Mouse (Mus musculus): ENCODE measurements around the gene Prss27. TPM values are rescaled to one million over a fixed set of nuclear protein-coding genes. Genes with fewer than 3 reads are reported as not detected.

The Prss27 gene
- polyA plus RNA-seq, 1 experiment from 2014 or later = 0.21 TPM

- Histone ChIP-seq H3K4me3 (no peak overlapping the region), H3K9me3 (no peaks in the 10 kb centered on the region), H3K9ac (no peak overlapping the region), H3K27me3 (no peaks in the 10 kb centered on the region), H3K27ac (replicated peaks) (no peak overlapping the region), H3K4me2 (no peak overlapping the region), H3K36me3 (no peaks in the 10 kb centered on the region), H3K4me1 (replicated peaks) (no peaks in the 10 kb centered on the region)
- no peak for ATAC-seq (ENCODE audit: low read depth)
- 53% methylated on average over 2 of the region's 2 CpGs for WGBS
These were observed 31.0 kb upstream of the Prss27 start for GRCm38 (mm10) chr17:24006930-24007329.

GRCm38 (mm10) chr17:24007391-24007790 lies 30.6 kb upstream of the Prss27 start:
- Histone ChIP-seq H3K4me2 (no peak overlapping the region), H3K36me3 (no peaks in the 10 kb centered on the region), H3K4me1 (replicated peaks) (no peaks in the 10 kb centered on the region), H3K9me3 (no peaks in the 10 kb centered on the region), H3K9ac (no peak overlapping the region), H3K27ac (replicated peaks) (no peak overlapping the region), H3K27me3 (no peaks in the 10 kb centered on the region), H3K4me3 (no peak overlapping the region)
- 76% methylated on average over 1 of the region's 1 CpGs for WGBS
- no peak for ATAC-seq (ENCODE audit: low read depth)

- Histone ChIP-seq H3K27me3 (no peaks in the 10 kb centered on the region), H3K36me3 (no peaks in the 10 kb centered on the region), H3K4me3 (no peak overlapping the region), H3K4me2 (no peak overlapping the region), H3K9ac (no peak overlapping the region), H3K27ac (replicated peaks) (no peak overlapping the region), H3K9me3 (no peaks in the 10 kb centered on the region), H3K4me1 (replicated peaks) (no peaks in the 10 kb centered on the region)
- WGBS = 82% methylated on average over 4 of the region's 4 CpGs
- ATAC-seq (ENCODE audit: low read depth) = no peak
These were observed 29.8 kb upstream of the Prss27 start for GRCm38 (mm10) chr17:24008105-24008504.

GRCm38 (mm10) chr17:24009617-24010016 lies 28.3 kb upstream of the Prss27 start:
- no peak for ATAC-seq (ENCODE audit: low read depth)
- no peaks in the 10 kb centered on the region for H3K4me1 ChIP-seq (replicated peaks)
- no peaks in the 10 kb centered on the region for H3K36me3 ChIP-seq
- H3K27me3 ChIP-seq = no peaks in the 10 kb centered on the region
- H3K9me3 ChIP-seq = no peaks in the 10 kb centered on the region
- H3K9ac ChIP-seq = no peak overlapping the region
- H3K27ac ChIP-seq (replicated peaks) = no peak overlapping the region
- H3K4me3 ChIP-seq = no peak overlapping the region
- H3K4me2 ChIP-seq = no peak overlapping the region
- 34% methylated on average over 5 of the region's 5 CpGs for WGBS

- Histone ChIP-seq H3K27me3 (no peaks in the 10 kb centered on the region; the same call in 1 of the 2 replicates), H3K9ac (no peak overlapping the region), H3K27ac (replicated peaks) (no peak overlapping the region), H3K4me1 (replicated peaks) (no peaks in the 10 kb centered on the region), H3K4me2 (no peak overlapping the region), H3K4me3 (no peak overlapping the region), H3K36me3 (no peaks in the 10 kb centered on the region), H3K9me3 (no peaks in the 10 kb centered on the region)
- ATAC-seq (ENCODE audit: low read depth) = no peak
- 79% methylated on average over 2 of the region's 2 CpGs for WGBS
These were observed 25.0 kb upstream of the Prss27 start for GRCm38 (mm10) chr17:24012921-24013320.

GRCm38 (mm10) chr17:24014433-24014965 lies 23.4 kb upstream of the Prss27 start:
- H3K4me1 ChIP-seq (replicated peaks) = no peaks in the 10 kb centered on the region
- H3K9me3 ChIP-seq = no peaks in the 10 kb centered on the region
- H3K36me3 ChIP-seq = no peaks in the 10 kb centered on the region
- no peak overlapping the region for H3K27ac ChIP-seq (replicated peaks)
- no peak overlapping the region for H3K4me2 ChIP-seq
- H3K4me3 ChIP-seq = no peak overlapping the region
- H3K9ac ChIP-seq = no peak overlapping the region
- WGBS = 84% methylated on average over 5 of the region's 5 CpGs
- no peak for ATAC-seq (ENCODE audit: low read depth)
- H3K27me3 ChIP-seq = no peaks in the 10 kb centered on the region; the same call in 1 of the 2 replicates

- Histone ChIP-seq H3K27me3 (peaks cover 5% of the 10 kb centered on the region; the same call in 1 of the 2 replicates), H3K4me3 (no peak overlapping the region), H3K4me2 (no peak overlapping the region), H3K9me3 (no peaks in the 10 kb centered on the region), H3K27ac (replicated peaks) (no peak overlapping the region), H3K9ac (no peak overlapping the region), H3K36me3 (no peaks in the 10 kb centered on the region), H3K4me1 (replicated peaks) (no peaks in the 10 kb centered on the region)
- 25% methylated on average over 14 of the region's 14 CpGs for WGBS
- no peak for ATAC-seq (ENCODE audit: low read depth)
These were observed 22.2 kb upstream of the Prss27 start for GRCm38 (mm10) chr17:24015727-24016126.

GRCm38 (mm10) chr17:24020696-24021095 lies 17.2 kb upstream of the Prss27 start:
- Histone ChIP-seq H3K4me3 (no peak overlapping the region), H3K9me3 (no peaks in the 10 kb centered on the region), H3K4me1 (replicated peaks) (no peaks in the 10 kb centered on the region), H3K4me2 (no peak overlapping the region), H3K36me3 (no peaks in the 10 kb centered on the region), H3K9ac (no peak overlapping the region), H3K27me3 (peaks cover 5% of the 10 kb centered on the region; the same call in 1 of the 2 replicates), H3K27ac (replicated peaks) (no peak overlapping the region)
- no peak for ATAC-seq (ENCODE audit: low read depth)
- WGBS = 78% methylated on average over 6 of the region's 6 CpGs

- Histone ChIP-seq H3K4me1 (replicated peaks) (no peaks in the 10 kb centered on the region), H3K27ac (replicated peaks) (no peak overlapping the region), H3K9me3 (no peaks in the 10 kb centered on the region), H3K9ac (no peak overlapping the region), H3K36me3 (no peaks in the 10 kb centered on the region), H3K27me3 (peaks cover 5% of the 10 kb centered on the region; the same call in 1 of the 2 replicates), H3K4me3 (no peak overlapping the region), H3K4me2 (no peak overlapping the region)
- 74% methylated on average over 5 of the region's 5 CpGs for WGBS
- ATAC-seq (ENCODE audit: low read depth) = no peak
These were observed 16.4 kb upstream of the Prss27 start for GRCm38 (mm10) chr17:24021375-24022199.

GRCm38 (mm10) chr17:24029477-24029876 lies 8.5 kb upstream of the Prss27 start:
- Histone ChIP-seq H3K4me3 (no peak overlapping the region), H3K36me3 (no peaks in the 10 kb centered on the region), H3K27ac (replicated peaks) (no peak overlapping the region), H3K9ac (no peak overlapping the region), H3K4me1 (replicated peaks) (no peaks in the 10 kb centered on the region), H3K9me3 (no peaks in the 10 kb centered on the region), H3K4me2 (no peak overlapping the region), H3K27me3 (0 out of 2 replicates have a peak, but pooled peaks cover 3% of the 10 kb centered on the region)
- ATAC-seq (ENCODE audit: low read depth) = no peak
- WGBS = 85% methylated on average over 7 of the region's 7 CpGs

- Histone ChIP-seq H3K27me3 (0 out of 2 replicates have a peak, but pooled peaks cover 3% of the 10 kb centered on the region), H3K9ac (no peak overlapping the region), H3K36me3 (no peaks in the 10 kb centered on the region), H3K27ac (replicated peaks) (no peak overlapping the region), H3K4me2 (no peak overlapping the region), H3K4me3 (no peak overlapping the region), H3K9me3 (no peaks in the 10 kb centered on the region), H3K4me1 (replicated peaks) (no peaks in the 10 kb centered on the region)
- no peak for ATAC-seq (ENCODE audit: low read depth)
- WGBS = 82% methylated on average over 15 of the region's 22 CpGs
These were observed 7.4 kb upstream of the Prss27 start for GRCm38 (mm10) chr17:24030551-24030950.

GRCm38 (mm10) chr17:24035087-24035486 lies 2.9 kb upstream of the Prss27 start:
- H3K9me3 ChIP-seq = no peaks in the 10 kb centered on the region
- no peak overlapping the region for H3K27ac ChIP-seq (replicated peaks)
- H3K9ac ChIP-seq = no peak overlapping the region
- H3K4me2 ChIP-seq = no peak overlapping the region
- WGBS = 87% methylated on average over 7 of the region's 7 CpGs
- no peaks in the 10 kb centered on the region for H3K4me1 ChIP-seq (replicated peaks)
- no peak overlapping the region for H3K4me3 ChIP-seq
- no peaks in the 10 kb centered on the region for H3K36me3 ChIP-seq
- no peaks in the 10 kb centered on the region for H3K27me3 ChIP-seq
- ATAC-seq (ENCODE audit: low read depth) = no peak
